Comparison of ENCODE assay signal across 9 mouse cellular contexts in genomic region chr11:116219885-116220284, GRCm38 (mm10). TPM values are rescaled to one million over a fixed set of nuclear protein-coding genes. Genes with fewer than 3 reads are reported as not detected.
DNase-seq lines count a peak whose midpoint lies in the region; ATAC-seq lines count a peak whose summit lies in the region.
"Had no signal": no experiment of that assay in that cellular context is flagged by ENCODE, and none has a peak within 500 bp of the region (broad histone marks: within the 10 kb centered on the region; RNA-seq: fewer than 3 reads in every experiment).

No protein-coding gene starts in this region.

- no peak overlapping the region for H3K4me3 ChIP-seq in heart, embryonic 12.5 days
- H3K4me3 ChIP-seq: liver, embryonic 15.5 days had no signal

- peaks cover 11% of the 10 kb centered on the region for H3K9me3 ChIP-seq in heart, embryonic 12.5 days (replicated peaks)
- H3K9me3 ChIP-seq: liver, embryonic 15.5 days had no signal

- H3K27me3 ChIP-seq in heart, embryonic 12.5 days (replicated peaks) = peaks cover 45% of the 10 kb centered on the region

- ATAC-seq in heart, embryonic 12.5 days (ENCODE audit: insufficient number of reproducible peaks, low FRiP score) = no peak
- peak; percentile 41; the same call in 1 of the 2 replicates for ATAC-seq in megakaryocyte-erythroid progenitor cell, adult 5-6 weeks (replicated peaks; ENCODE audit: low FRiP score, low TSS enrichment, poor library complexity, severe bottlenecking)

- peaks cover 29% of the 10 kb centered on the region for H3K4me1 ChIP-seq in heart, embryonic 12.5 days (replicated peaks)

- no peaks in the 10 kb centered on the region for H3K36me3 ChIP-seq in heart, embryonic 12.5 days
- H3K36me3 ChIP-seq: liver, embryonic 15.5 days had no signal

- H3K9ac ChIP-seq in heart, embryonic 12.5 days = no peak overlapping the region
- H3K9ac ChIP-seq: liver, embryonic 15.5 days had no signal

- no peak overlapping the region for H3K4me2 ChIP-seq in heart, embryonic 12.5 days
- H3K4me2 ChIP-seq: liver, embryonic 15.5 days had no signal

- 14% methylated on average over 4 of the region's 4 CpGs for WGBS in heart, embryonic 12.5 days

- DNase-seq in heart, adult 11 months = peak; percentile 95
- peak; percentile 82 for DNase-seq in ES-CJ7 (ENCODE audit: low read depth, low spot score)
- DNase-seq in cerebellum, postnatal 14 days = peak; percentile 73 to 77
- DNase-seq in heart, adult 8-10 months (ENCODE audit: low spot score) = peak; percentile 62
- DNase-seq in kidney, postnatal 4 days = peak; percentile 78 to 84
- DNase-seq in thymus, postnatal 25 days = peak; percentile 74

- H3K27ac ChIP-seq in heart, embryonic 12.5 days (ENCODE audit: poor library complexity, severe bottlenecking) = no peak overlapping the region
- H3K27ac ChIP-seq: liver, embryonic 15.5 days had no signal

RNA-seq across cellular contexts. Expression of gene Evpl, which starts 18.0 kb away (rescaled TPM):
- polyA plus RNA-seq in heart, embryonic 12.5 days (2016; fragmentation: Nextera tagmentation; extraction: Ambion mirVana) = 0.53 and 0.84 TPM in 2 replicates
- under 1 TPM; 0.49 to 0.94 (median 0.56) TPM for total RNA-seq in heart, adult 8-10 months (2022)
- 0.32 TPM in 1 of 2 replicates, not detected in the other for total RNA-seq in megakaryocyte-erythroid progenitor cell, adult 5-6 weeks (2014; fragmentation: Nextera tagmentation)
- total RNA-seq in megakaryocyte-erythroid progenitor cell, adult 5-6 weeks (2017) = 0.69 and 0.80 TPM in 2 replicates

RNA-seq across cellular contexts. Expression of gene Acox1, which starts 21.0 kb away (rescaled TPM):
- polyA plus RNA-seq in heart, embryonic 12.5 days (2016; fragmentation: Nextera tagmentation; extraction: Ambion mirVana) = 36.1 and 38.3 TPM in 2 replicates
- 100 to 1,000 TPM; 199 to 220 (median 213) TPM for total RNA-seq in heart, adult 8-10 months (2022)
- total RNA-seq in megakaryocyte-erythroid progenitor cell, adult 5-6 weeks (2014; fragmentation: Nextera tagmentation) = 18.2 and 21.3 TPM in 2 replicates
- total RNA-seq in megakaryocyte-erythroid progenitor cell, adult 5-6 weeks (2017) = 19.9 and 27.1 TPM in 2 replicates

RNA-seq across cellular contexts. Expression of gene Ten1, which starts 21.2 kb away (rescaled TPM):
- polyA plus RNA-seq in heart, embryonic 12.5 days (2016; fragmentation: Nextera tagmentation; extraction: Ambion mirVana) = 74.9 and 75.5 TPM in 2 replicates
- 10 to 100 TPM; 10.1 to 15.1 (median 10.8) TPM for total RNA-seq in heart, adult 8-10 months (2022)
- total RNA-seq in megakaryocyte-erythroid progenitor cell, adult 5-6 weeks (2014; fragmentation: Nextera tagmentation) = 82.7 and 85.5 TPM in 2 replicates
- 28.1 and 28.8 TPM in 2 replicates for total RNA-seq in megakaryocyte-erythroid progenitor cell, adult 5-6 weeks (2017)

RNA-seq across cellular contexts. Expression of gene Fbf1, which starts 51.9 kb away (rescaled TPM):
- 37.2 and 37.5 TPM in 2 replicates for polyA plus RNA-seq in heart, embryonic 12.5 days (2016; fragmentation: Nextera tagmentation; extraction: Ambion mirVana)
- total RNA-seq in heart, adult 8-10 months (2022) = 10 to 100 TPM; 14.5 to 16.4 (median 15.2) TPM
- 27.2 and 30.0 TPM in 2 replicates for total RNA-seq in megakaryocyte-erythroid progenitor cell, adult 5-6 weeks (2014; fragmentation: Nextera tagmentation)
- total RNA-seq in megakaryocyte-erythroid progenitor cell, adult 5-6 weeks (2017) = 21.6 and 32.0 TPM in 2 replicates

RNA-seq across cellular contexts. Expression of gene Srp68, which starts 54.1 kb away (rescaled TPM):
- polyA plus RNA-seq in heart, embryonic 12.5 days (2016; fragmentation: Nextera tagmentation; extraction: Ambion mirVana) = 73.9 and 74.8 TPM in 2 replicates
- 10 to 100 TPM; 61.3 to 72.1 (median 66.2) TPM for total RNA-seq in heart, adult 8-10 months (2022)
- 68.2 and 80.6 TPM in 2 replicates for total RNA-seq in megakaryocyte-erythroid progenitor cell, adult 5-6 weeks (2014; fragmentation: Nextera tagmentation)
- total RNA-seq in megakaryocyte-erythroid progenitor cell, adult 5-6 weeks (2017) = 43.9 and 64.9 TPM in 2 replicates

Comparison
In these comparisons a context has a peak if more than half of its experiments do, and no peak if none do; other contexts are left out.
1. RNA of gene Acox1, which starts 21.0 kb away (total RNA-seq): 199 to 220 TPM in heart, adult 8-10 months; 18.2 to 27.1 TPM in megakaryocyte-erythroid progenitor cell, adult 5-6 weeks; every median in the first group is over 4 times any median in the second.
2. Peak in every context shown above with its lines, with median percentiles within 50 percentile points of each other: DNase-seq.